Mouse (Mus musculus): Measurements from ENCODE around the gene Spint2. TPM values are rescaled to one million over a fixed set of nuclear protein-coding genes. Genes with fewer than 3 reads are reported as not detected.

Spint2 gene
- total and polyA plus RNA-seq, 2 experiments from 2014 or later: 36.7 to 127 TPM

- H3K9me3 ChIP-seq (ENCODE audit: low read length): no peaks in the 10 kb centered on the region
- no peaks in the 10 kb centered on the region for H3K27me3 ChIP-seq (ENCODE audit: insufficient read depth, low read length)
- peak within 1 kb of the TSS; percentile 46 for H3K9ac ChIP-seq
- 0 out of 2 replicates have a peak, but pooled peaks cover 5% of the 10 kb centered on the region for H3K4me1 ChIP-seq (ENCODE audit: insufficient read depth)
- TF ChIP-seq CTCF (IDR thresholded peaks at IDR 0.05; ENCODE audit: low read depth): peak; percentile 80
- peak within 1 kb of the TSS; percentile 77 for H3K4me2 ChIP-seq (ENCODE audit: low read depth)
- H3K36me3 ChIP-seq (ENCODE audit: insufficient read depth): no peaks in the 10 kb centered on the region
- no peak within 1 kb of the TSS for H3K27ac ChIP-seq (ENCODE audit: low read depth, low read length)
- 2% methylated on average over 53 of the region's 59 CpGs for WGBS
- peak; percentile 69 for DNase-seq
- ATAC-seq: peak; percentile 40; the same call in 1 of the 2 replicates
- peak within 1 kb of the TSS; percentile 45 for H3K4me3 ChIP-seq (ENCODE audit: low read depth, low read length)
Observed at GRCm38 (mm10) chr7:29288942-29289638, 7.4 kb upstream of the Spint2 start, which contains the start of gene Ppp1r14a. Gene Ppp1r14a, plus strand, starts transcription at chr7:29289308.

- ATAC-seq (no peak), DNase-seq (no peak)
- no peak for TF ChIP-seq CTCF (IDR thresholded peaks at IDR 0.05; ENCODE audit: low read depth)
- 93% methylated on average over 2 of the region's 2 CpGs for WGBS
- H3K4me3 ChIP-seq (ENCODE audit: low read depth, low read length): no peak overlapping the region
- H3K9ac ChIP-seq: no peak overlapping the region
- H3K4me2 ChIP-seq (ENCODE audit: low read depth): no peak overlapping the region
- 0 out of 2 replicates have a peak, but pooled peaks cover 5% of the 10 kb centered on the region for H3K4me1 ChIP-seq (ENCODE audit: insufficient read depth)
- no peaks in the 10 kb centered on the region for H3K36me3 ChIP-seq (ENCODE audit: insufficient read depth)
- no peak overlapping the region for H3K27ac ChIP-seq (ENCODE audit: low read depth, low read length)
- H3K9me3 ChIP-seq (ENCODE audit: low read length): no peaks in the 10 kb centered on the region
- H3K27me3 ChIP-seq (ENCODE audit: insufficient read depth, low read length): no peaks in the 10 kb centered on the region
Observed at GRCm38 (mm10) chr7:29288079-29288478, 6.4 kb upstream of the Spint2 start.

GRCm38 (mm10) chr7:29287481-29287880 lies 5.8 kb upstream of the Spint2 start:
- Histone ChIP-seq H3K4me2 (ENCODE audit: low read depth) (no peak overlapping the region), H3K36me3 (ENCODE audit: insufficient read depth) (no peaks in the 10 kb centered on the region), H3K27ac (ENCODE audit: low read depth, low read length) (no peak overlapping the region), H3K9me3 (ENCODE audit: low read length) (no peaks in the 10 kb centered on the region), H3K9ac (no peak overlapping the region), H3K4me3 (ENCODE audit: low read depth, low read length) (no peak overlapping the region), H3K4me1 (ENCODE audit: insufficient read depth) (0 out of 2 replicates have a peak, but pooled peaks cover 4% of the 10 kb centered on the region), H3K27me3 (ENCODE audit: insufficient read depth, low read length) (no peaks in the 10 kb centered on the region)
- peak; percentile 39; the same call in 1 of the 2 replicates for TF ChIP-seq CTCF (IDR thresholded peaks at IDR 0.05; ENCODE audit: low read depth)
- DNase-seq: no peak
- no peak for ATAC-seq
- 89% methylated on average over 7 of the region's 7 CpGs for WGBS

- H3K27me3 ChIP-seq (ENCODE audit: insufficient read depth, low read length): no peaks in the 10 kb centered on the region; the same call in 1 of the 2 replicates
- no peak for TF ChIP-seq CTCF (IDR thresholded peaks at IDR 0.05; ENCODE audit: low read depth)
- H3K27ac ChIP-seq (ENCODE audit: low read depth, low read length): no peak overlapping the region
- no peak for ATAC-seq
- H3K4me2 ChIP-seq (ENCODE audit: low read depth): no peak overlapping the region
- H3K9me3 ChIP-seq (ENCODE audit: low read length): no peaks in the 10 kb centered on the region
- H3K36me3 ChIP-seq (ENCODE audit: insufficient read depth): no peaks in the 10 kb centered on the region
- 90% methylated on average over 6 of the region's 6 CpGs for WGBS
- H3K4me1 ChIP-seq (ENCODE audit: insufficient read depth): no peaks in the 10 kb centered on the region
- no peak overlapping the region for H3K9ac ChIP-seq
- DNase-seq: no peak
- H3K4me3 ChIP-seq (ENCODE audit: low read depth, low read length): no peak overlapping the region
Observed at GRCm38 (mm10) chr7:29284523-29284922, 2.8 kb upstream of the Spint2 start.

- TF ChIP-seq CTCF (IDR thresholded peaks at IDR 0.05; ENCODE audit: low read depth): no peak
- 82% methylated on average over 4 of the region's 4 CpGs for WGBS
- H3K4me2 ChIP-seq (ENCODE audit: low read depth): no peak overlapping the region
- no peak overlapping the region for H3K4me3 ChIP-seq (ENCODE audit: low read depth, low read length)
- no peaks in the 10 kb centered on the region for H3K9me3 ChIP-seq (ENCODE audit: low read length)
- H3K27me3 ChIP-seq (ENCODE audit: insufficient read depth, low read length): no peaks in the 10 kb centered on the region; the same call in 1 of the 2 replicates
- H3K36me3 ChIP-seq (ENCODE audit: insufficient read depth): no peaks in the 10 kb centered on the region
- no peak overlapping the region for H3K27ac ChIP-seq (ENCODE audit: low read depth, low read length)
- ATAC-seq (no peak), DNase-seq (no peak)
- H3K4me1 ChIP-seq (ENCODE audit: insufficient read depth): no peaks in the 10 kb centered on the region
- no peak overlapping the region for H3K9ac ChIP-seq
Observed at GRCm38 (mm10) chr7:29283876-29284275, 2.2 kb upstream of the Spint2 start.

GRCm38 (mm10) chr7:29282074-29282554 lies 402 bp upstream of the Spint2 start:
- Histone ChIP-seq H3K27ac (ENCODE audit: low read depth, low read length) (no peak overlapping the region), H3K4me1 (ENCODE audit: insufficient read depth) (no peaks in the 10 kb centered on the region), H3K4me3 (ENCODE audit: low read depth, low read length) (peak overlapping the region; percentile 50), H3K36me3 (ENCODE audit: insufficient read depth) (no peaks in the 10 kb centered on the region), H3K27me3 (ENCODE audit: insufficient read depth, low read length) (no peaks in the 10 kb centered on the region; the same call in 1 of the 2 replicates), H3K9ac (peak overlapping the region; percentile 62), H3K9me3 (ENCODE audit: low read length) (no peaks in the 10 kb centered on the region), H3K4me2 (ENCODE audit: low read depth) (peak overlapping the region; percentile 95)
- 9% methylated on average over 21 of the region's 21 CpGs for WGBS
- no peak; the same call in 1 of the 2 replicates for ATAC-seq
- DNase-seq: no peak
- no peak for TF ChIP-seq CTCF (IDR thresholded peaks at IDR 0.05; ENCODE audit: low read depth)

- Histone ChIP-seq H3K9ac (0 out of 2 replicates have a peak overlapping the region, but pooled peaks have one; percentile 62), H3K27me3 (ENCODE audit: insufficient read depth, low read length) (no peaks in the 10 kb centered on the region; the same call in 1 of the 2 replicates), H3K4me1 (ENCODE audit: insufficient read depth) (no peaks in the 10 kb centered on the region), H3K36me3 (ENCODE audit: insufficient read depth) (no peaks in the 10 kb centered on the region), H3K27ac (ENCODE audit: low read depth, low read length) (no peak overlapping the region), H3K4me3 (ENCODE audit: low read depth, low read length) (peak overlapping the region; percentile 50), H3K9me3 (ENCODE audit: low read length) (no peaks in the 10 kb centered on the region), H3K4me2 (ENCODE audit: low read depth) (peak overlapping the region; percentile 95)
- TF ChIP-seq CTCF (IDR thresholded peaks at IDR 0.05; ENCODE audit: low read depth): no peak
- ATAC-seq (no peak; the same call in 1 of the 2 replicates), DNase-seq (no peak)
- 7% methylated on average over 13 of the region's 13 CpGs for WGBS
Observed at GRCm38 (mm10) chr7:29280801-29281200, 911 bp downstream of the Spint2 start.

Data from forebrain, postnatal 0 days (tissue).